ENCODE assay signal across 14 mouse cellular contexts in the genomic region with DNA sequence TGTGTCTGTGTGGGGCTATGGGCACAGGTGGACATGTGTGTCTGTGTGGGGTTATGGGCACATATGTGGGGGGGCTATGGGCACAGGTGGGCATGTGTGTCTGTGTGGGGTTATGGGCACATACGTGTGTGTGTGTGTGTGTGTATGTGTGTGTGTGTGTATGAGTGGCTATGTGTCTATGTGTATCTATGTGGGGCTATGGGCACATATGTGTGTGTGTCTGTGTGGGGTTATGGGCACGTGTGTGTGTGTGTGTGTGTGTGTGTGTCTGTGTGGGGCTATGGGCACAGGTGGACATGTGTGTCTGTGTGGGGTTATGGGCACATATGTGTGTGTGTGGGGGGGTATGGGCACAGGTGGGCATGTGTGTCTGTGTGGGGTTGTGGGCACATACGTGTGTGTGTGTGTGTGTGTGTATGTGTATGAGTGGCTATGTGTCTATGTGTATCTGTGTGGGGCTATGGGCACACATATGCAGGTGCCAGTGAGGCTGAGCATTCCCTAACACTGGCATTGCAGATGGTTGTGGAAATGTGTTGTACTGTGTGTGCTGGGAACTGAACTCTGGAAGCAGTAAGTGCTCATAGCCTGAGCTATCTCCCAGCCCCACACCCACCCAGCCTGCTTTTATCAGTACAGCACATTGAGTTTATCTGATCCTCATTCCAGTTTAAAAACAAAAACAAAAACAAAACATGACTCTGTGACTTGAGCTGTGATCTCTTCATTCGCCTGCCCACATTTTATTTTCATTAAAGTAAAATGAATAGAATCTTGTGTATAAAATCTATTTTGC. TPM values are rescaled to one million over a fixed set of nuclear protein-coding genes. Genes with fewer than 3 reads are reported as not detected.
DNase-seq lines count a peak whose midpoint lies in the region; ATAC-seq and TF ChIP-seq lines count a peak whose summit lies in the region.
"Had no signal": no experiment of that assay in that cellular context is flagged by ENCODE, and none has a peak within 500 bp of the region (broad histone marks: within the 10 kb centered on the region; RNA-seq: fewer than 3 reads in every experiment).

No protein-coding gene starts in this region.

- H3K4me1 ChIP-seq in intestine, embryonic 15.5 days (replicated peaks) = peaks cover 10% of the 10 kb centered on the region; the same call in 1 of the 2 replicates
- no peaks in the 10 kb centered on the region for H3K4me1 ChIP-seq in intestine, postnatal 0 days (replicated peaks; ENCODE audit: control insufficient read depth, insufficient read depth, low read length)
- H3K4me1 ChIP-seq in MEL (ENCODE audit: control insufficient read depth in 1 of 2, insufficient read depth in 2 of 2, low read length in 2 of 2) = peaks cover 6 to 8% of the 10 kb centered on the region in 2 experiments
- H3K4me1 ChIP-seq in limb, embryonic 12.5 days (replicated peaks) = peaks cover 10% of the 10 kb centered on the region
- no peaks in the 10 kb centered on the region for H3K4me1 ChIP-seq in thymus, adult 2 months (replicated peaks; ENCODE audit: control insufficient read depth, insufficient read depth, low read length)

- TF ChIP-seq EP300 in MEL (IDR thresholded peaks at IDR 0.05; ENCODE audit: low read depth in 1 of 2, low read length in 2 of 2) = peak; percentile 16 to 32; a peak in 1 of 4 replicates

- TF ChIP-seq CTCF in intestine, postnatal 0 days (IDR thresholded peaks at IDR 0.05; ENCODE audit: low read depth) = no peak
- no peak for TF ChIP-seq CTCF in MEL (IDR thresholded peaks at IDR 0.05 in 2 of 3, conservative IDR thresholded peaks at IDR 0.05 in 1 of 3; ENCODE audit: control insufficient read depth in 1 of 3, insufficient read depth in 1 of 3, low read depth in 2 of 3, low read length in 3 of 3, poor library complexity in 1 of 3, severe bottlenecking in 1 of 3)
- no peak for TF ChIP-seq CTCF in thymus, adult 2 months (IDR thresholded peaks at IDR 0.05; ENCODE audit: borderline replicate concordance, control insufficient read depth, extremely low read depth, insufficient read depth, low read length, poor library complexity)

- H3K36me3 ChIP-seq in intestine, embryonic 15.5 days = no peaks in the 10 kb centered on the region
- H3K36me3 ChIP-seq in intestine, postnatal 0 days (ENCODE audit: control insufficient read depth, insufficient read depth) = no peaks in the 10 kb centered on the region
- peaks cover 0 to 4% of the 10 kb centered on the region in 2 experiments; a peak in 1 of 4 replicates for H3K36me3 ChIP-seq in MEL (ENCODE audit: control insufficient read depth in 1 of 2, insufficient read depth in 2 of 2, low read length in 2 of 2)
- no peaks in the 10 kb centered on the region for H3K36me3 ChIP-seq in limb, embryonic 12.5 days
- no peaks in the 10 kb centered on the region for H3K36me3 ChIP-seq in thymus, adult 2 months (ENCODE audit: control insufficient read depth, insufficient read depth, low read length)

- no peak for DNase-seq in MEL (ENCODE audit: low read depth, low spot score)
- DNase-seq in c-Kit-positive CD71-positive TER-119-negative erythroid progenitor cells, embryonic 14.5 days (ENCODE audit: low read depth) = peak; percentile 48
- no peak for DNase-seq in thymus, adult 2 months
- no peak for DNase-seq in left cerebral cortex, postnatal 10 days (ENCODE audit: extremely low spot score in 1 of 2, low spot score in 2 of 2)
- DNase-seq in embryo, embryonic 10 days (ENCODE audit: low spot score) = no peak
- DNase-seq: adrenal gland, adult 8-10 months; cerebellum, adult 11 months; gastrocnemius, postnatal 10 days; kidney, postnatal 25 days; lung, postnatal 14 days had no signal

- no peak overlapping the region for H3K4me2 ChIP-seq in intestine, embryonic 15.5 days (replicated peaks)
- no peak overlapping the region for H3K4me2 ChIP-seq in intestine, postnatal 0 days (replicated peaks; ENCODE audit: low read depth)
- no peak overlapping the region for H3K4me2 ChIP-seq in limb, embryonic 12.5 days

- intact Hi-C loops in left cerebral cortex, postnatal 10 days (cut with DNase I) = no loop called here

- no peaks in the 10 kb centered on the region for H3K79me2 ChIP-seq in MEL (ENCODE audit: control insufficient read depth, insufficient read depth, low read length, poor library complexity)

- H3K27me3 ChIP-seq in intestine, embryonic 15.5 days (replicated peaks) = no peaks in the 10 kb centered on the region
- no peaks in the 10 kb centered on the region for H3K27me3 ChIP-seq in intestine, postnatal 0 days (replicated peaks; ENCODE audit: control insufficient read depth, insufficient read depth, low read length)
- H3K27me3 ChIP-seq in MEL (ENCODE audit: control insufficient read depth in 1 of 2, insufficient read depth in 2 of 2, low read length in 2 of 2) = no peaks in the 10 kb centered on the region
- no peaks in the 10 kb centered on the region; the same call in 1 of the 2 replicates for H3K27me3 ChIP-seq in limb, embryonic 12.5 days
- H3K27me3 ChIP-seq in thymus, adult 2 months (ENCODE audit: control insufficient read depth, insufficient read depth, low read length) = no peaks in the 10 kb centered on the region
- H3K27me3 ChIP-seq: CH12.LX had no signal

- H3K27ac ChIP-seq in intestine, embryonic 15.5 days = no peak overlapping the region
- H3K27ac ChIP-seq in intestine, postnatal 0 days (ENCODE audit: low read depth, low read length) = no peak overlapping the region
- no peak overlapping the region for H3K27ac ChIP-seq in MEL (ENCODE audit: control insufficient read depth, low read depth, low read length)
- H3K27ac ChIP-seq in limb, embryonic 12.5 days = no peak overlapping the region
- H3K27ac ChIP-seq in thymus, adult 2 months (ENCODE audit: control insufficient read depth, insufficient read depth, low read length) = no peak overlapping the region

- TF ChIP-seq RAD21 in MEL (IDR thresholded peaks at IDR 0.05; ENCODE audit: low read depth, low read length) = no peak

- no peak for TF ChIP-seq POLR2A in MEL (IDR thresholded peaks at IDR 0.05; ENCODE audit: control insufficient read depth in 1 of 2, insufficient read depth in 1 of 2, low read depth in 1 of 2, low read length in 2 of 2, poor library complexity in 1 of 2)
- no peak for TF ChIP-seq POLR2A in thymus, adult 2 months (IDR thresholded peaks at IDR 0.05; ENCODE audit: control insufficient read depth, extremely low read depth, insufficient read depth, low read length, poor library complexity)

- no peaks in the 10 kb centered on the region for H3K9me3 ChIP-seq in intestine, embryonic 15.5 days
- H3K9me3 ChIP-seq in intestine, postnatal 0 days (ENCODE audit: control insufficient read depth) = no peaks in the 10 kb centered on the region
- no peaks in the 10 kb centered on the region for H3K9me3 ChIP-seq in MEL (replicated peaks; ENCODE audit: insufficient read depth, low read length)
- no peaks in the 10 kb centered on the region for H3K9me3 ChIP-seq in limb, embryonic 12.5 days

- no peak overlapping the region for H3K4me3 ChIP-seq in intestine, embryonic 15.5 days (replicated peaks)
- H3K4me3 ChIP-seq in intestine, postnatal 0 days (ENCODE audit: low read depth, low read length) = no peak overlapping the region
- H3K4me3 ChIP-seq in MEL (ENCODE audit: control insufficient read depth in 1 of 2, insufficient read depth in 1 of 2, low read depth in 2 of 2, low read length in 2 of 2) = no peak overlapping the region
- H3K4me3 ChIP-seq in limb, embryonic 12.5 days (replicated peaks) = no peak overlapping the region
- no peak overlapping the region for H3K4me3 ChIP-seq in thymus, adult 2 months (ENCODE audit: control insufficient read depth, insufficient read depth, low read length)

- 89% methylated on average over 4 of the region's 4 CpGs for WGBS in intestine, embryonic 15.5 days
- WGBS in intestine, postnatal 0 days = 88% methylated on average over 4 of the region's 4 CpGs
- 87% methylated on average over 4 of the region's 4 CpGs for WGBS in limb, embryonic 12.5 days
- WGBS in thymus, adult 2 months = 90% methylated on average over 4 of the region's 4 CpGs

- H3K9ac ChIP-seq in intestine, embryonic 15.5 days = no peak overlapping the region
- no peak overlapping the region for H3K9ac ChIP-seq in intestine, postnatal 0 days (ENCODE audit: low read depth, low read length)
- no peak overlapping the region for H3K9ac ChIP-seq in MEL (ENCODE audit: control insufficient read depth, low read depth, low read length, poor library complexity, severe bottlenecking)
- H3K9ac ChIP-seq in limb, embryonic 12.5 days (replicated peaks) = no peak overlapping the region

- peak; percentile 42; the same call in 1 of the 2 replicates for ATAC-seq in intestine, embryonic 15.5 days
- ATAC-seq in intestine, postnatal 0 days = no peak
- 0 out of 2 replicates have a peak, but pooled peaks have one; percentile 38 for ATAC-seq in limb, embryonic 12.5 days (ENCODE audit: insufficient number of reproducible peaks, insufficient read depth, low FRiP score, low TSS enrichment, low read depth)

TF ChIP-seq in MEL, 35 proteins besides CTCF, POLR2A, EP300 and RAD21:
- TF ChIP-seq SMC3 (IDR thresholded peaks at IDR 0.05; ENCODE audit: low read depth, low read length) (no peak), NELFE (IDR thresholded peaks at IDR 0.05; ENCODE audit: low read depth, low read length) (no peak), ETS1 (IDR thresholded peaks at IDR 0.05; ENCODE audit: low read depth, low read length) (peak; percentile 37; the same call in 1 of the 2 replicates), BHLHE40 (IDR thresholded peaks at IDR 0.05; ENCODE audit: borderline replicate concordance, low read depth, low read length) (no peak), GATA1 (IDR thresholded peaks at IDR 0.05; ENCODE audit: low read depth, low read length) (peak; percentile 72), MEF2A (IDR thresholded peaks at IDR 0.05; ENCODE audit: extremely low read depth, insufficient replicate concordance, low read depth, low read length, poor library complexity, severe bottlenecking) (no peak), CHD2 (IDR thresholded peaks at IDR 0.05; ENCODE audit: low read length) (no peak), MXI1 (IDR thresholded peaks at IDR 0.05; ENCODE audit: low read depth, low read length) (no peak), TCF12 (IDR thresholded peaks at IDR 0.05; ENCODE audit: low read depth, low read length) (peak; percentile 68), RCOR1 (IDR thresholded peaks at IDR 0.05; ENCODE audit: low read depth, low read length) (no peak)

RNA-seq across cellular contexts. Expression of a gene that starts 8.6 kb away (rescaled TPM):
- 34.5 and 35.1 TPM in 2 replicates for polyA plus RNA-seq in intestine, embryonic 15.5 days (2015; fragmentation: Nextera tagmentation; extraction: Ambion mirVana)
- polyA plus RNA-seq in intestine, postnatal 0 days (2015; fragmentation: Nextera tagmentation; extraction: Ambion mirVana) = 7.9 and 8.5 TPM in 2 replicates
- total RNA-seq in MEL (2012; rRNA removed) = 7.8 and 10.0 TPM in 2 replicates
- polyA plus RNA-seq in MEL (2012; ENCODE audit: insufficient read depth in 1 of 2, insufficient read length in 2 of 2, low read depth in 1 of 2, low replicate concordance in 2 of 2, missing spikeins in 1 of 2) = 10 to 100 TPM in 1 of 2 experiments, not detected in 1; 11.4 TPM
- 38.3 and 41.2 TPM in 2 replicates for polyA plus RNA-seq in limb, embryonic 12.5 days (2016; fragmentation: Nextera tagmentation; extraction: Ambion mirVana)
- polyA plus RNA-seq in thymus, adult 2 months (2012; rRNA removed) = 1.3 and 1.6 TPM in 2 replicates
- total RNA-seq in left cerebral cortex, postnatal 10 days (2021) = 10 to 100 TPM; 10.7 to 12.7 TPM
